ENCODE assay signal across 8 mouse cellular contexts in genomic region chr10:80164998-80165344, GRCm38 (mm10). TPM values are rescaled to one million over a fixed set of nuclear protein-coding genes. Genes with fewer than 3 reads are reported as not detected.
DNase-seq lines count a peak whose midpoint lies in the region; ATAC-seq and TF ChIP-seq lines count a peak whose summit lies in the region.

No protein-coding gene starts in this region.

- H3K4me3 ChIP-seq in intestine, postnatal 0 days (ENCODE audit: low read depth, low read length) = peak overlapping the region; percentile 37
- peak overlapping the region; percentile 30 for H3K4me3 ChIP-seq in midbrain, embryonic 11.5 days (ENCODE audit: low read depth, low read length)

- 0% methylated on average over 17 of the region's 17 CpGs for WGBS in intestine, postnatal 0 days
- 0% methylated on average over 17 of the region's 17 CpGs for WGBS in midbrain, embryonic 11.5 days

- peak; percentile 13 for ATAC-seq in intestine, postnatal 0 days
- peak; percentile 49 for ATAC-seq in midbrain, embryonic 11.5 days (ENCODE audit: low FRiP score)

- H3K9me3 ChIP-seq in intestine, postnatal 0 days (ENCODE audit: control insufficient read depth) = no peaks in the 10 kb centered on the region
- H3K9me3 ChIP-seq in midbrain, embryonic 11.5 days (ENCODE audit: control insufficient read depth, low read length) = no peaks in the 10 kb centered on the region

- TF ChIP-seq CTCF in intestine, postnatal 0 days (IDR thresholded peaks at IDR 0.05; ENCODE audit: low read depth) = peak; percentile 100

- DNase-seq in adrenal gland, adult 2 months = peak; percentile 97
- DNase-seq in embryo, embryonic 9.5 days (ENCODE audit: extremely low spot score) = peak; percentile 96
- peak; percentile 90 to 94 for DNase-seq in gastrocnemius, postnatal 4 days (ENCODE audit: low spot score in 2 of 2)
- peak; percentile 98 for DNase-seq in left cerebral cortex, postnatal 4 days
- DNase-seq in midbrain, embryonic 11.5 days (ENCODE audit: low spot score, missing footprints) = peak; percentile 99
- peak; percentile 94 for DNase-seq in right cerebral cortex, postnatal 4 days
- DNase-seq in yolk sac, embryonic 10.5 days (ENCODE audit: low spot score) = peak; percentile 95

- H3K27me3 ChIP-seq in intestine, postnatal 0 days (replicated peaks; ENCODE audit: control insufficient read depth, insufficient read depth, low read length) = no peaks in the 10 kb centered on the region
- H3K27me3 ChIP-seq in midbrain, embryonic 11.5 days (ENCODE audit: control insufficient read depth, insufficient read depth, low read length) = peaks cover 4% of the 10 kb centered on the region; the same call in 1 of the 2 replicates

- peaks cover 9% of the 10 kb centered on the region for H3K36me3 ChIP-seq in intestine, postnatal 0 days (ENCODE audit: control insufficient read depth, insufficient read depth)
- peaks cover 2% of the 10 kb centered on the region for H3K36me3 ChIP-seq in midbrain, embryonic 11.5 days (ENCODE audit: control insufficient read depth, insufficient read depth, low read length)

- H3K9ac ChIP-seq in intestine, postnatal 0 days (ENCODE audit: low read depth, low read length) = peak overlapping the region; percentile 46
- H3K9ac ChIP-seq in midbrain, embryonic 11.5 days (ENCODE audit: low read length) = peak overlapping the region; percentile 56

- H3K4me1 ChIP-seq in intestine, postnatal 0 days (replicated peaks; ENCODE audit: control insufficient read depth, insufficient read depth, low read length) = peaks cover 29% of the 10 kb centered on the region
- H3K4me1 ChIP-seq in midbrain, embryonic 11.5 days (ENCODE audit: control insufficient read depth, insufficient read depth, low read length) = peaks cover 54% of the 10 kb centered on the region

- peak overlapping the region; percentile 60 for H3K27ac ChIP-seq in intestine, postnatal 0 days (ENCODE audit: low read depth, low read length)
- no peak overlapping the region; the same call in 1 of the 2 replicates for H3K27ac ChIP-seq in midbrain, embryonic 11.5 days (ENCODE audit: low read depth, low read length)

- peak overlapping the region; percentile 82 for H3K4me2 ChIP-seq in intestine, postnatal 0 days (replicated peaks; ENCODE audit: low read depth)
- peak overlapping the region; percentile 70 for H3K4me2 ChIP-seq in midbrain, embryonic 11.5 days

- intact Hi-C loops in left cerebral cortex, postnatal 4 days (cut with DNase I) = loop anchor here (2.0 kb wide), 1 partner anchor 16 kb away; the partner anchor contains the start of gene Midn

RNA-seq across cellular contexts. Expression of gene Cirbp, which starts 0.8 kb away (rescaled TPM):
- 10 to 100 TPM; 30.6 to 77.0 TPM for total RNA-seq in adrenal gland, adult 2 months (2021)
- 108 and 152 TPM in 2 replicates for polyA plus RNA-seq in adrenal gland, adult 2 months (2012; rRNA removed)
- 100 to 1,000 TPM; 107 to 153 TPM for total RNA-seq in gastrocnemius, postnatal 4 days (2021)
- 222 and 228 TPM in 2 replicates for polyA plus RNA-seq in intestine, postnatal 0 days (2015; fragmentation: Nextera tagmentation; extraction: Ambion mirVana)
- total RNA-seq in left cerebral cortex, postnatal 4 days (2021) = 100 to 1,000 TPM; 211 to 228 TPM
- 81.5 and 87.1 TPM in 2 replicates for polyA plus RNA-seq in midbrain, embryonic 11.5 days (2014; fragmentation: Nextera tagmentation; extraction: Ambion mirVana)

RNA-seq across cellular contexts. Expression of gene 1600002K03Rik, which starts 7.8 kb away (rescaled TPM):
- 10 to 100 TPM; 14.0 to 21.7 TPM for total RNA-seq in adrenal gland, adult 2 months (2021)
- 25.9 and 34.5 TPM in 2 replicates for polyA plus RNA-seq in adrenal gland, adult 2 months (2012; rRNA removed)
- 1 to 10 TPM; 3.4 to 3.8 TPM for total RNA-seq in gastrocnemius, postnatal 4 days (2021)
- polyA plus RNA-seq in intestine, postnatal 0 days (2015; fragmentation: Nextera tagmentation; extraction: Ambion mirVana) = 12.7 and 13.9 TPM in 2 replicates
- total RNA-seq in left cerebral cortex, postnatal 4 days (2021) = 1 to 10 TPM; 6.0 to 6.1 TPM
- 8.0 and 8.7 TPM in 2 replicates for polyA plus RNA-seq in midbrain, embryonic 11.5 days (2014; fragmentation: Nextera tagmentation; extraction: Ambion mirVana)

RNA-seq across cellular contexts. Expression of gene Efna2, which starts 14.3 kb away (rescaled TPM):
- 1 to 10 TPM; 1.8 to 5.2 TPM for total RNA-seq in adrenal gland, adult 2 months (2021)
- 10.2 and 15.6 TPM in 2 replicates for polyA plus RNA-seq in adrenal gland, adult 2 months (2012; rRNA removed)
- 1 to 10 TPM; 3.5 to 3.7 TPM for total RNA-seq in gastrocnemius, postnatal 4 days (2021)
- polyA plus RNA-seq in intestine, postnatal 0 days (2015; fragmentation: Nextera tagmentation; extraction: Ambion mirVana) = 3.5 and 3.8 TPM in 2 replicates
- 10 to 100 TPM; 25.5 to 28.6 TPM for total RNA-seq in left cerebral cortex, postnatal 4 days (2021)
- 78.1 and 91.7 TPM in 2 replicates for polyA plus RNA-seq in midbrain, embryonic 11.5 days (2014; fragmentation: Nextera tagmentation; extraction: Ambion mirVana)

RNA-seq across cellular contexts. Expression of gene Midn, which starts 16.9 kb away (rescaled TPM):
- 100 to 1,000 TPM in 1 of 2 experiments, 10 to 100 TPM in 1; 75.8 to 115 TPM for total RNA-seq in adrenal gland, adult 2 months (2021)
- 233 and 269 TPM in 2 replicates for polyA plus RNA-seq in adrenal gland, adult 2 months (2012; rRNA removed)
- total RNA-seq in gastrocnemius, postnatal 4 days (2021) = 10 to 100 TPM; 67.7 to 74.0 TPM
- polyA plus RNA-seq in intestine, postnatal 0 days (2015; fragmentation: Nextera tagmentation; extraction: Ambion mirVana) = 18.1 and 19.5 TPM in 2 replicates
- total RNA-seq in left cerebral cortex, postnatal 4 days (2021) = 100 to 1,000 TPM; 158 to 163 TPM
- polyA plus RNA-seq in midbrain, embryonic 11.5 days (2014; fragmentation: Nextera tagmentation; extraction: Ambion mirVana) = 66.0 and 71.3 TPM in 2 replicates

RNA-seq across cellular contexts. Expression of gene Cbarp, which starts 24.3 kb away (rescaled TPM):
- 100 to 1,000 TPM in 1 of 2 experiments, 10 to 100 TPM in 1; 74.5 to 118 TPM for total RNA-seq in adrenal gland, adult 2 months (2021)
- polyA plus RNA-seq in adrenal gland, adult 2 months (2012; rRNA removed) = 84.3 and 84.6 TPM in 2 replicates
- 1 to 10 TPM; 2.2 to 2.7 TPM for total RNA-seq in gastrocnemius, postnatal 4 days (2021)
- 2.1 and 2.7 TPM in 2 replicates for polyA plus RNA-seq in intestine, postnatal 0 days (2015; fragmentation: Nextera tagmentation; extraction: Ambion mirVana)
- 100 to 1,000 TPM; 299 to 316 TPM for total RNA-seq in left cerebral cortex, postnatal 4 days (2021)
- polyA plus RNA-seq in midbrain, embryonic 11.5 days (2014; fragmentation: Nextera tagmentation; extraction: Ambion mirVana) = 11.1 and 11.8 TPM in 2 replicates

Comparison
In these comparisons a context has a peak if more than half of its experiments do, and no peak if none do; other contexts are left out.
1. RNA of gene Efna2, which starts 14.3 kb away (total RNA-seq): 25.5 to 28.6 TPM in left cerebral cortex, postnatal 4 days; 1.8 to 5.2 TPM in adrenal gland, adult 2 months and 3.5 to 3.7 TPM in gastrocnemius, postnatal 4 days; every median in the first group is over 4 times any median in the second.
2. Peak in every context shown above with its lines, with median percentiles within 50 percentile points of each other: DNase-seq.